Comparison of ENCODE assay signal across 28 mouse cellular contexts in the genomic region with DNA sequence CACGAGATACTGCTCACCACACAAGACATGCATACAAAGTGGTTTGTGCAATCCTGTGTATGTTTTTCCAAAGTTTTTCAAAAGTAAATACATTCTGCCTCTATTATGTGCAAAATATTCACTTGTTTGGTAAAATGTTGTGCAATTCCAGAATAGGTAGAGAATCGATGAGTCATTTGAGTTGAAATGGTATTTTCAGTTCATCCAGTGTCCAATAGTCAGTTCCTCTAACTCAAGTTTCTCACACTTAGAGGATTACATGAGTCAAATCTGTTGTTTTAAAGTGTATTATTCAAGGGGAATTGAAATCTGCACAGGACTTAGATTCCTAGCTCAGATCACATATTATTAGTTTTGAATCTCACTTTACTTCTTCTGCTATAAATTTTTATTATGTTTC. TPM values are rescaled to one million over a fixed set of nuclear protein-coding genes. Genes with fewer than 3 reads are reported as not detected.
"Had no signal": no experiment of that assay in that cellular context is flagged by ENCODE, and none has a peak within 500 bp of the region (broad histone marks: within the 10 kb centered on the region; RNA-seq: fewer than 3 reads in every experiment).

No protein-coding gene starts in this region.

- ATAC-seq: lung, postnatal 0 days; midbrain, embryonic 13.5 days; midbrain, embryonic 15.5 days had no signal

- H3K4me2 ChIP-seq: lung, embryonic 15.5 days; midbrain, embryonic 11.5 days; midbrain, embryonic 13.5 days; midbrain, embryonic 15.5 days; neural tube, embryonic 13.5 days; neural tube, embryonic 15.5 days had no signal

- H3K27me3 ChIP-seq: lung, embryonic 15.5 days; megakaryocyte, embryonic 14.5 days; midbrain, embryonic 13.5 days; midbrain, embryonic 15.5 days; neural tube, embryonic 13.5 days; neural tube, embryonic 15.5 days had no signal

- H3K4me1 ChIP-seq: lung, embryonic 15.5 days; megakaryocyte, embryonic 14.5 days; midbrain, embryonic 13.5 days; midbrain, embryonic 15.5 days; neural tube, embryonic 13.5 days; neural tube, embryonic 15.5 days had no signal

- H3K9ac ChIP-seq: liver, embryonic 14.5 days; lung, embryonic 15.5 days; midbrain, embryonic 13.5 days; midbrain, embryonic 15.5 days; neural tube, embryonic 13.5 days; neural tube, embryonic 15.5 days had no signal

- DNase-seq: lung, adult 2 months; lung, postnatal 14 days; lung, postnatal 36 days; retina, postnatal 1 day; right cerebral cortex, adult 18-20 months; right cerebral cortex, postnatal 25 days; right cerebral cortex, postnatal 4 days; spleen, adult 18-20 months; thymus, adult 18-20 months; thymus, postnatal 14 days; thymus, postnatal 36 days had no signal

- H3K4me3 ChIP-seq: lung, embryonic 15.5 days; megakaryocyte, embryonic 14.5 days; midbrain, embryonic 13.5 days; midbrain, embryonic 15.5 days; myocyte; neural tube, embryonic 13.5 days; neural tube, embryonic 15.5 days had no signal

- H3K36me3 ChIP-seq: lung, embryonic 15.5 days; midbrain, embryonic 13.5 days; midbrain, embryonic 15.5 days; neural tube, embryonic 13.5 days; neural tube, embryonic 15.5 days had no signal

- H3K27ac ChIP-seq: liver, embryonic 14.5 days; lung, embryonic 15.5 days; macrophage; midbrain, embryonic 13.5 days; midbrain, embryonic 15.5 days; neural tube, embryonic 13.5 days; neural tube, embryonic 15.5 days had no signal

- H3K9me3 ChIP-seq: lung, embryonic 15.5 days; midbrain, embryonic 13.5 days; midbrain, embryonic 15.5 days; neural tube, embryonic 13.5 days; neural tube, embryonic 15.5 days had no signal

RNA-seq across cellular contexts. Expression of a gene that starts 5.8 kb away (rescaled TPM):
- polyA plus RNA-seq: lung, embryonic 15.5 days; midbrain, embryonic 11.5 days; midbrain, embryonic 13.5 days; midbrain, embryonic 15.5 days; myocyte; neural tube, embryonic 11.5 days; neural tube, embryonic 13.5 days; neural tube, embryonic 15.5 days; stomach, embryonic 14.5 days; stomach, embryonic 16.5 days had no signal

RNA-seq across cellular contexts. Expression of a gene that starts 14.9 kb away (rescaled TPM):
- polyA plus RNA-seq: liver, embryonic 14.5 days; liver, embryonic 16.5 days; lung, adult 2 months; lung, embryonic 15.5 days; lung, postnatal 0 days; macrophage; midbrain, embryonic 11.5 days; midbrain, embryonic 13.5 days; midbrain, embryonic 15.5 days; myocyte; neural tube, embryonic 11.5 days; neural tube, embryonic 13.5 days; neural tube, embryonic 15.5 days; small intestine, adult 2 months; stomach, embryonic 14.5 days; stomach, embryonic 16.5 days had no signal

RNA-seq across cellular contexts. Expression of a gene that starts 17.4 kb away (rescaled TPM):
- polyA plus RNA-seq: liver, embryonic 14.5 days; liver, embryonic 16.5 days; lung, adult 2 months; lung, embryonic 15.5 days; lung, postnatal 0 days; macrophage; midbrain, embryonic 11.5 days; midbrain, embryonic 13.5 days; midbrain, embryonic 15.5 days; myocyte; neural tube, embryonic 11.5 days; neural tube, embryonic 13.5 days; neural tube, embryonic 15.5 days; small intestine, adult 2 months; stomach, embryonic 14.5 days; stomach, embryonic 16.5 days; thymus, postnatal 0 days had no signal

RNA-seq across cellular contexts. Expression of a gene that starts 37.0 kb away (rescaled TPM):
- polyA plus RNA-seq: liver, embryonic 14.5 days; liver, embryonic 16.5 days; lung, adult 2 months; lung, embryonic 15.5 days; lung, postnatal 0 days; macrophage; midbrain, embryonic 11.5 days; midbrain, embryonic 13.5 days; midbrain, embryonic 15.5 days; myocyte; neural tube, embryonic 11.5 days; neural tube, embryonic 13.5 days; neural tube, embryonic 15.5 days; small intestine, adult 2 months; stomach, embryonic 14.5 days; stomach, embryonic 16.5 days; thymus, postnatal 0 days had no signal

RNA-seq across cellular contexts. Expression of a gene that starts 43.8 kb away (rescaled TPM):
- polyA plus RNA-seq: liver, embryonic 14.5 days; liver, embryonic 16.5 days; lung, adult 2 months; lung, embryonic 15.5 days; lung, postnatal 0 days; macrophage; midbrain, embryonic 11.5 days; midbrain, embryonic 13.5 days; midbrain, embryonic 15.5 days; myocyte; neural tube, embryonic 11.5 days; neural tube, embryonic 13.5 days; neural tube, embryonic 15.5 days; small intestine, adult 2 months; stomach, embryonic 14.5 days; stomach, embryonic 16.5 days; thymus, postnatal 0 days had no signal
